Mouse (Mus musculus) ES-Bruce4 (cell line): ENCODE results near the gene Paf1.

Experiments used
- CTCF ChIP-seq: IDR thresholded peaks from one replicate; pipeline ENCODE4 v1.8.1; 2011; ENCODE audit warnings: low read depth, low read length
- EP300 ChIP-seq: IDR thresholded peaks from 2 replicates; pipeline ENCODE4 v1.6.1; 2011; ENCODE audit warnings: low read depth, low read length; ENCODE audit not compliant: insufficient read depth

DNA sequence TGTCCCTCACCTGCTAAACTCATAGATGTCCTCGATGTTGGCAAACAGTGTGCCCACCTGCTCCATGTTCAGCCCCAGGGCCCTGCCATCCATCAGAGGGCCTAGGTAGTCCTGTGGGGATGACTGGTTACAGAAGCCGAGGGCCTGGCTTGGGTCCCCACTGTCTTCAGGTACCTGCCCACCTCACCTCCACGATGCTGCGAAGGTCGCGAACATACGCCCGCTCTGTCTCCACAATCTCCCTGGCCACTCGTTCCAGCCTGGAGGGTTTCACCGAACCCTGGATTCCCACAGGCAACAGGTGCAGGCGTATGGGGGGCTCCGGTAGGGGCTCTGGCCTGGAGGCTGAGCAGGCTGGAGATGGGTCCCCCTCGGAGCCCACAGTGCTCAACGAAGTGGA is 22.7 kb upstream of the Paf1 start:
- no peak for TF ChIP-seq CTCF
- no peak for TF ChIP-seq EP300
